Mouse (Mus musculus): Measurements from ENCODE around the gene Armc2.
"Not testable (repeated sequence)": the region's sequence is repeated elsewhere in the genome, so short reads cannot be mapped to it uniquely, and the experiment has no call there.

Armc2 gene

DNA sequence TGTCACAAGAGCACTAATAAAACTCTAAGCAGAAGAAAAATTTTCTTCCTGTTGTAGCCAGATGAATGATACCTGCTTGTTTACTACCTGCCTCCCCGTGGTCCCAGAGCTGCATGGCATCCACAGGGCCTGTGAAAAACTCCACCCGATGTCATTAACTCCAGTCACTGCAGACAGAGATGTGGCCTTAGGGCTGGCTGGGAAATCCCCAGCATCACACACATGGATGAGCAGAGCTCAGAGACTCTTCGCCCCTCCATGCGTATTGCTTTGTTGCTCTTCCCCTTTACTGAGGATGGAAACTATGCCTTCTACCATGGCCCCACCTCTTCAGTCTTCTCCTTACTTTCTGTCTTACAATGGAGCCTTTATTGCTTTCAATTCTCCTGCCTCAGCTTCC is 55.5 kb downstream of the Armc2 start:
- no peak for DNase-seq

- no peak for DNase-seq
Observed at GRCm38 (mm10) chr10:41959808-41960207, 58.4 kb downstream of the Armc2 start.

GRCm38 (mm10) chr10:41958677-41959274 is 59.5 kb downstream of the Armc2 start:
- no peak for DNase-seq

- DNase-seq = peak; percentile 39
Observed at GRCm38 (mm10) chr10:41957421-41958225, 60.6 kb downstream of the Armc2 start.

GRCm38 (mm10) chr10:41953528-41953864 is 64.7 kb downstream of the Armc2 start:
- DNase-seq = no peak

DNA sequence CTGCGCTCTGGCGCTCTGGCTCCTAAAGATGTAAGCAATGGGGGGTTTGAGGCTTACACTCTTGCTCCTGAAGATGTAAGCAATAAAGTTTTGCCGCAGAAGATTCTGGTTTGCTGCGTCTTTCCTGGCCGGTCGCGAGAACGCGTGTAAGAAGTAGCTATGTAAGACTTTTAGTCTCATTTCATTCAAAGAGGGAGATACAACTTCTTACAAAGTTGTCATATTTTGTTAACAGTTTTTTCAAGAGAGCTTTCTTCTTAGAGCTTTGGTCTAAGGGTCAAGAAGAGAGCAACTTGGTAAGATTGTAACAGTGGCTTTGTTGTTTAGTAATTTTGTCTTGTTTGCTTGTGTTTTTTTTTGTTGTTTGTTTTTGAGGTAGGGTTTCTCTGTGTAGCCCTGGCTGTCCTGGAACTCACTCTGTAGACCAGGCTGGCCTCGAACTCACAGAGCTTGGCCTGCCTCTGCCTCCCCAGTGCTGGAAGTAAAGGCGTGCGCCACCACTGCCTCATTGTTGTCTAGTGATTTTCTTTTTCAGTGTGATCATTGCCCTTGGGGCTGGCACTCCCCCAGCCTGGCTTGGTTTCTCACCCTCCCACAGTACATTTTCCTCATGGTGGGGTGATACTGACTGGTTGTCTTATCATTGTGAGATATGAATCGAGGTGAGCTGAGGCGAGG is 65.3 kb downstream of the Armc2 start:
- no peak for DNase-seq

GRCm38 (mm10) chr10:41952354-41952753 is 65.9 kb downstream of the Armc2 start:
- DNase-seq = not testable (repeated sequence)

- no peak for DNase-seq
Observed at GRCm38 (mm10) chr10:41939090-41939489, 79.2 kb downstream of the Armc2 start.

DNA sequence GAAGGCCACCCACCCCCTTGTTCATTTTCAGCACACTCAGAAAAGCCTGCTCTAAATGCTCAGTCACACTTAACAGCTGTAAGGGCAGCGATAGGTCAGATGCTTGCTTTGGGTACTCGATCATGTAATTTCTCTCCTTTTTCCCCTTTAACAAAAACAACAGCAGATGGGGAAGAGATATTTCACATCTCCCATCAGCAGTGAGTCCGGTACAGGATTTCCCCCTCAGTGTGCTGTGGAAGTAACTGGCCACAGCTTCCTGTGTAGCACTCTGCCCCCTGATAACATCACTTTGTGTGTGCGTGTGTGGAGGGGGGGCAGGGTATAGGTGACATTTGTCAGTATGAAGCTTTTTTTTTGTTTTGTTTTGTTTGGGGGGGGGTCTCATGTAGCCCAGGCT is 81.1 kb downstream of the Armc2 start:
- DNase-seq = no peak

GRCm38 (mm10) chr10:41936100-41936499 is 82.1 kb downstream of the Armc2 start:
- no peak for DNase-seq

GRCm38 (mm10) chr10:41935476-41935829 is 82.8 kb downstream of the Armc2 start:
- no peak for DNase-seq

DNA sequence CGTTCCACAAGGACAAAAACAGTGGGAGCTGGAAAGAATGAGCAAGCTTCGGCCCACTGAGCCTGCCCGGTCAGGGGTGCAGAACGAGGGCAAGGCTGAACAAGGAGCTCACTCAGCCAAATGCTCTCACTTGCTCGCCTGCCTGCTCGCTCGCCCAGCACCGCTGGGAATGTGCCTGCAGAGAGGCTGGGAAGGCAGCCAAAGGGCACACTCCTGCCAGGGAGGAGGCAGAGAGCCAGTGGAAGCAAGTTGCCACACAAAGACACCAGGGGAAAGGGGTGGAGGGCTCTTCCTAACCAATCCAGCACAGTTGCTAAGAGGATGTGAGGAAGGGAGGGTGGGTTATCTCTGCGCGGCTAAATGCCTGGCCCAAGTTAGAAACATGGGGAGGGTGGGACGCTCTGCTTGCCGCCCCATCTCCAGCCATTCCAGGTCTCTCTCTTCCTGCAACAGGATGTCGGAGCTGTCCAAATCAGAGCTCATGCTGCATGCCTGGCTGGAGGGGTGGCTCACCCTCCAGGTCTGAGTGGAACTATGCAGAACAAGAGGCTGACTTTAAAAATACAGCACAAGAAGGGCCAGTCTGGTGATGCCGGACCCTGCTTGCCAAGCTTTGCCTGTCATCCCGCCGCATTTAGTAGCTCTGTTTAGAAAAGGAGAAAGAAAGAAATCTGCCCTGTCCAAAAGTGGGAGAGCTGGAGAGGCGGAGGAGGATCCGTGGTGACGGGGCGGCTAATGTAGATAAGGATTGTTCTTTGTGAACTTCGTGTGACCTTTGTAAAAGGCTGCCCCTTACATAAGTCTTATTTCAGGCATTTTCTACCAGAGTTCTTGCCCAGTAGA is 83.4 kb downstream of the Armc2 start:
- peak; percentile 95 for DNase-seq

- peak; percentile 27 for DNase-seq
Observed at GRCm38 (mm10) chr10:41933536-41933935, 84.7 kb downstream of the Armc2 start.

- no peak for DNase-seq
Observed at GRCm38 (mm10) chr10:41932943-41933342, 85.3 kb downstream of the Armc2 start.

GRCm38 (mm10) chr10:41931962-41932361 is 86.3 kb downstream of the Armc2 start:
- DNase-seq = no peak

DNA sequence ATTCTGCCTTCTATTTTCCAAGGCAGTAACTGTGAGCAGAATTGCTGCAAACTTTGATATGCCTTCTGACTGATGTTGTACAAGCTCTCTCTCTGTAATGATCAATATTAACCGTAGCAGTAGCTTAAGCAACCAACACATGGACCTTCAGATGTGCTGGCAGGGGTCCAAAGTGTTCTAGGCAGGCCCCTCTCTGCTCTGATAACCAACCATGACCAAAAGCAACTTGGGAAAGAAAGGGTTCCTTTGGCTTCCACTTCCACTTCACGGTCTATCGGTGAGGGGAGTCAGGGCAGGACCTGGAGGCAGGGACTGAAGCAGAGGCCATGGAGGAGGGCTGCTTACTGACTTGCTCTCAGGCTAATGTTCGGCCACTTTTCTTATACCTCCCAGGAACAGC is 87.3 kb downstream of the Armc2 start:
- no peak for DNase-seq

GRCm38 (mm10) chr10:41926726-41927125 is 91.5 kb downstream of the Armc2 start:
- no peak for DNase-seq

DNA sequence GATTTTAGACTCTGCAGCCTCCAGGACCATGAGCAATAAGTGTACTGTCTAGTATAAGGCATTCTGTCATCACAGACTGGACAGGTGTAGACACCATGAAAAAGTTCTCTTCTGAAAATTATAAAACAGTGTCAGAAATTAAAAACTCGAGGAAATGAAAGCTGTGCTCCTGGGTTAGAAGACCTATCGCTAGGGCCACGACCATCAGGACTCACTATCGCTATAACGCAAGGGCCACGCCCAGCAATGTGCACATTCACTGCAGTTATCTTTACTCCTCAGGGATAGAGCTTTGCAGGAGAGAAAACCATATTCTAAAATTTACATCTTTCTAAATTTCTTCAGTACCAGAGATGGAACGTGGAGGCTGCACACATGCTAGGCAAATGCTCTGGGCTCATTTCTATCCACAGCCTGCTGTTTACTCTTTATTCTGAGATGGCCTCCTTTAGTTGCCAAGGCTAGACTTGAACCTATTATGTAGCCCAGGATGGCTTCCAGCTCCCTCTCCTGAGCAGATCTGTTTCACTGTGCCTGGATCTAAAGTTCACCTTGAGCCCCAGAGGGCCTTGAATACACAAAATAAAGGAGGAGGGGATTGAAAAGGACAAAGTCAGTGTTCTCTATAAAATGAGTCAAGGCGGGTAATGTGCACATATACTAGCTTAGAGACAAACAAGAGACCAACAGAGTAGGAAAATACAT is 105.8 kb downstream of the Armc2 start:
- no peak for DNase-seq

- DNase-seq = no peak
Observed at GRCm38 (mm10) chr10:41908899-41909298, 109.3 kb downstream of the Armc2 start.

DNA sequence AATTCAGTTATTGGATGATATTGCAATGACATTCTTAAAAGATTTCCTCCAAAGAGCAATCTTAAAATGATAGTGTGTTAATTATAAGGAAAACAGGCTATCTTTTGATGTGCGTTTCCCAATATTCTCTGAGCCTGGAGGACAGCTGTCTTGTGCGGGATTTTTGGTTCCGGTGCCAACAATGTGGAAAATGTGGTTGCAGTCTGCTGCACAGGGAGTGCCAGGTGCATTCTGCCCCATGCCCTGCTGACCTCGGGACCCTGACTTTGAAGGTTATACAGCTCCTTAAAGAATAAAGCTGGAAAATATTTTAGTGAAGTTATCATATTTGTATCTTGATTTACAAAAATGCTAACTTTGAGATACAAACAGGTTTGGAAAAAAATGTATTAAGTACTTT is 110.3 kb downstream of the Armc2 start:
- no peak for DNase-seq

DNA sequence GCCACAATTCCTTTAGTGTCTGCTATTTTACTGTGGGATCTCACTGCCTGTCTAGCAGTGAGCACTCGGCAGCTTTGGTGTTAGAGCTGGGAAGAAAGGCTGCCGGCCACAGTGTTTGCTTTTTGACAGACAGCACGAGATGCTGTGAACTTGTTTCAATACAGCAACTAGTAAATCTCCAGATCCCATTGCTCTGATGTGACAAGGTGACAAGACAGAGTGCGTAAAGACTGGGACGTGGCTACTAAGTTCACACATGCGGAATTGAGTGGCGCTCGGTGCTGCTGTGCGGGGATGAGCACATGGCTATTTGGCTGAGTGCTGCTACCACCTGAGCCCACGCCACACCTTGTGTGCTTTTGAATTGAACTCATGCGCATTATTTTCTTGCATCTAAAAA is 110.8 kb downstream of the Armc2 start:
- no peak for DNase-seq

DNA sequence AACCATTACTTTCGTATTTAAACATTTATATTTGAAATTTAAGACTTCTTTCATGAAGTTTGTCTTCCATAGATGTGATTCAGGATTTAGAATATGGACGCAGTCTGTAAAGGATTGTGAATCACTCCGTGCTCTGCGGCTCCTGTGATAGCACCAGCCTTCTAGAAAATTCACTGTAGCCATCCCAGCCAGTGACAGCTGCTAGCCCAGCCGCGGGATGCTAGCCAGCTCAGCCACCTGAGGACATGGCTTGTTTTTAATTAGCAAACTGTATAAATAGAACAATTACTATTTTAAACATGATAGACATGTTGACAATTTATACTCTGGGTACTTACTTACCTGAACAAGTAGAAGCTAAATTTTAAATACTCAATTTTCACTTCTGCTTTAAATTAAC is 116.4 kb downstream of the Armc2 start:
- DNase-seq = no peak

- no peak for DNase-seq
Observed at GRCm38 (mm10) chr10:41901456-41901855, 116.8 kb downstream of the Armc2 start.

Measured in kidney, adult 11 months (tissue).